Mouse (Mus musculus) MEL (cell line): Measurements from ENCODE around the gene Kif5c. TPM values are rescaled to one million over a fixed set of nuclear protein-coding genes. Genes with fewer than 3 reads are reported as not detected.

Experiments
- DNase-seq: peaks from one replicate; pipeline ENCODE4 v3.0.0; 2011; ENCODE audit warnings: low read depth, low spot score
- H3K27ac ChIP-seq: 2 replicates; pipeline ENCODE4 v1.5.1; 2012; ENCODE audit warnings: low read depth, mild to moderate bottlenecking, control low read depth, low read length, moderate library complexity; ENCODE audit not compliant: control insufficient read depth
- H3K27me3 ChIP-seq, 2 experiments: fragments of 150-350 bp in 1 of 2; sonication (generic) in 1 of 2; 2 replicates each; pipeline ENCODE4 v1.6.1; 2012; ENCODE audit warnings: low read length in 2 of 2, mild to moderate bottlenecking in 2 of 2, improper control_type of control experiment in 1 of 2, moderate library complexity in 1 of 2; ENCODE audit not compliant: insufficient read depth in 2 of 2, control insufficient read depth in 1 of 2
- H3K36me3 ChIP-seq, 2 experiments: 2 replicates each; pipeline ENCODE4 v1.6.1; 2012 to 2014; ENCODE audit warnings: low read length in 2 of 2, improper control_type of control experiment in 1 of 2, inconsistent platforms in 1 of 2, mild to moderate bottlenecking in 1 of 2; ENCODE audit not compliant: insufficient read depth in 2 of 2, control insufficient read depth in 1 of 2
- H3K4me1 ChIP-seq, 2 experiments: fragments of 150-350 bp in 1 of 2; sonication (generic) in 1 of 2; 2 replicates each; pipeline ENCODE4 v1.6.1; 2012; ENCODE audit warnings: low read length in 2 of 2, improper control_type of control experiment in 1 of 2, mild to moderate bottlenecking in 1 of 2; ENCODE audit not compliant: insufficient read depth in 2 of 2, control insufficient read depth in 1 of 2
- H3K4me3 ChIP-seq, 2 experiments: fragments of 150-350 bp in 1 of 2; sonication (generic) in 1 of 2; 2 replicates each; pipeline ENCODE4 v1.5.1; 2012; ENCODE audit warnings: low read depth in 2 of 2, low read length in 2 of 2, mild to moderate bottlenecking in 2 of 2, moderate library complexity in 2 of 2, control low read depth in 1 of 2, improper control_type of control experiment in 1 of 2; ENCODE audit not compliant: control insufficient read depth in 1 of 2, insufficient read depth in 1 of 2
- H3K79me2 ChIP-seq: 2 replicates; pipeline ENCODE4 v1.6.1; 2012; ENCODE audit warnings: mild to moderate bottlenecking, low read length, moderate library complexity; ENCODE audit not compliant: control insufficient read depth, poor library complexity, insufficient read depth
- H3K9ac ChIP-seq: 2 replicates; pipeline ENCODE4 v1.6.1; 2012; ENCODE audit warnings: low read depth, mild to moderate bottlenecking, control low read depth, low read length, moderate library complexity; ENCODE audit not compliant: control insufficient read depth, poor library complexity, severe bottlenecking
- H3K9me3 ChIP-seq: fragments of 150-350 bp; sonication (generic); replicated peaks from 2 replicates; pipeline ENCODE4 v1.6.1; 2012; ENCODE audit warnings: mild to moderate bottlenecking, low read length, improper control_type of control experiment, moderate library complexity; ENCODE audit not compliant: insufficient read depth
- BHLHE40 ChIP-seq: IDR thresholded peaks from 2 replicates; pipeline ENCODE4 v1.6.1; 2012; ENCODE audit warnings: low read depth, mild to moderate bottlenecking, inconsistent platforms, low read length, improper control_type of control experiment, borderline replicate concordance
- CHD1 ChIP-seq: IDR thresholded peaks from 2 replicates; pipeline ENCODE4 v1.6.1; 2012; ENCODE audit warnings: low read depth, mild to moderate bottlenecking, inconsistent platforms, low read length, improper control_type of control experiment
- CHD2 ChIP-seq: IDR thresholded peaks from 2 replicates; pipeline ENCODE4 v1.6.1; 2011; ENCODE audit warnings: low read length, improper control_type of control experiment
- CTCF ChIP-seq, 3 experiments: IDR thresholded peaks in 2 of 3; conservative IDR thresholded peaks in 1 of 3; 2 replicates each; pipeline ENCODE4 v1.5.1; 2011 to 2012; ENCODE audit warnings: low read length in 3 of 3, low read depth in 2 of 3, mild to moderate bottlenecking in 2 of 3, improper control_type of control experiment in 1 of 3, inconsistent platforms in 1 of 3, mixed read lengths in 1 of 3, moderate library complexity in 1 of 3; ENCODE audit not compliant: control insufficient read depth in 1 of 3, insufficient read depth in 1 of 3, poor library complexity in 1 of 3, severe bottlenecking in 1 of 3
- GABPA ChIP-seq: IDR thresholded peaks from 2 replicates; pipeline ENCODE4 v1.6.1; 2012; ENCODE audit warnings: low read depth, mild to moderate bottlenecking, inconsistent platforms, low read length, improper control_type of control experiment, moderate library complexity
- HCFC1 ChIP-seq: IDR thresholded peaks from 2 replicates; pipeline ENCODE4 v1.6.1; 2012; ENCODE audit warnings: low read depth, mild to moderate bottlenecking, inconsistent platforms, low read length, improper control_type of control experiment, moderate library complexity
- JUND ChIP-seq: IDR thresholded peaks from 2 replicates; pipeline ENCODE4 v1.6.1; 2011; ENCODE audit warnings: low read depth, mild to moderate bottlenecking, improper control_type of control experiment, low read length
- MEF2A ChIP-seq: IDR thresholded peaks from 2 replicates; pipeline ENCODE4 v1.6.1; 2014; ENCODE audit warnings: low read depth, mild to moderate bottlenecking, inconsistent platforms, low read length, improper control_type of control experiment; ENCODE audit not compliant: poor library complexity, insufficient replicate concordance, severe bottlenecking; ENCODE audit errors: extremely low read depth
- MXI1 ChIP-seq: IDR thresholded peaks from 2 replicates; pipeline ENCODE4 v1.6.1; 2011; ENCODE audit warnings: mild to moderate bottlenecking, low read depth, low read length, improper control_type of control experiment
- MYB ChIP-seq: IDR thresholded peaks from 2 replicates; pipeline ENCODE4 v1.6.1; 2011; ENCODE audit warnings: mild to moderate bottlenecking, low read depth, low read length, improper control_type of control experiment
- MYC ChIP-seq: IDR thresholded peaks from 2 replicates; pipeline ENCODE4 v1.6.1; 2011; ENCODE audit warnings: low read depth, mild to moderate bottlenecking, low read length, improper control_type of control experiment, moderate library complexity
- NELFE ChIP-seq: IDR thresholded peaks from 2 replicates; pipeline ENCODE4 v1.6.1; 2011; ENCODE audit warnings: low read depth, low read length, improper control_type of control experiment
- NRF1 ChIP-seq: IDR thresholded peaks from 2 replicates; pipeline ENCODE4 v1.6.1; 2014; ENCODE audit warnings: low read depth, mild to moderate bottlenecking, inconsistent platforms, low read length, improper control_type of control experiment, moderate library complexity; ENCODE audit not compliant: poor library complexity, insufficient read depth, severe bottlenecking
- POLR2A ChIP-seq, 2 experiments: IDR thresholded peaks; 2 replicates each; pipeline ENCODE4 v1.6.1; 2011 to 2012; ENCODE audit warnings: low read length in 2 of 2, mild to moderate bottlenecking in 2 of 2, control low read depth in 1 of 2, improper control_type of control experiment in 1 of 2, low read depth in 1 of 2, moderate library complexity in 1 of 2; ENCODE audit not compliant: control insufficient read depth in 1 of 2, insufficient read depth in 1 of 2, poor library complexity in 1 of 2
- POLR2AphosphoS2 ChIP-seq: IDR thresholded peaks from 2 replicates; pipeline ENCODE4 v1.6.1; 2011; ENCODE audit warnings: low read length, improper control_type of control experiment
- POLR2AphosphoS5 ChIP-seq: IDR thresholded peaks from 2 replicates; pipeline ENCODE4 v1.6.1; 2012; ENCODE audit warnings: low read depth, borderline replicate concordance, mild to moderate bottlenecking, inconsistent platforms, low read length, moderate library complexity, mixed read lengths
- RAD21 ChIP-seq: IDR thresholded peaks from 2 replicates; pipeline ENCODE4 v1.6.1; 2011; ENCODE audit warnings: mild to moderate bottlenecking, low read depth, low read length, improper control_type of control experiment
- SIN3A ChIP-seq: IDR thresholded peaks from 2 replicates; pipeline ENCODE4 v1.6.1; 2012; ENCODE audit warnings: low read length, improper control_type of control experiment, inconsistent platforms
- SMC3 ChIP-seq: IDR thresholded peaks from 2 replicates; pipeline ENCODE4 v1.6.1; 2011; ENCODE audit warnings: low read depth, low read length, improper control_type of control experiment
- TBP ChIP-seq: IDR thresholded peaks from 2 replicates; pipeline ENCODE4 v1.8.0; 2011; ENCODE audit warnings: low read depth, low read length, improper control_type of control experiment
- TCF12 ChIP-seq: IDR thresholded peaks from 2 replicates; pipeline ENCODE4 v1.6.1; 2014; ENCODE audit warnings: low read depth, mild to moderate bottlenecking, inconsistent platforms, low read length, improper control_type of control experiment, moderate library complexity
- UBTF ChIP-seq: IDR thresholded peaks from 2 replicates; pipeline ENCODE4 v1.6.1; 2012; ENCODE audit warnings: low read depth, mild to moderate bottlenecking, inconsistent platforms, low read length, improper control_type of control experiment, moderate library complexity, borderline replicate concordance; ENCODE audit not compliant: insufficient read depth
- USF2 ChIP-seq, 2 experiments: IDR thresholded peaks; 2 replicates each; pipeline ENCODE4 v1.6.1; 2011 to 2012; ENCODE audit warnings: improper control_type of control experiment in 2 of 2, low read length in 2 of 2, borderline replicate concordance in 1 of 2, inconsistent platforms in 1 of 2, low read depth in 1 of 2, mild to moderate bottlenecking in 1 of 2; ENCODE audit not compliant: insufficient read depth in 1 of 2
- ZMIZ1 ChIP-seq: IDR thresholded peaks from 2 replicates; pipeline ENCODE4 v1.6.1; 2012; ENCODE audit warnings: low read depth, mild to moderate bottlenecking, inconsistent platforms, low read length, improper control_type of control experiment, moderate library complexity
- ZNF384 ChIP-seq: IDR thresholded peaks from 2 replicates; pipeline ENCODE4 v1.6.1; 2012; ENCODE audit warnings: low read depth, mild to moderate bottlenecking, inconsistent platforms, low read length, improper control_type of control experiment
- polyA plus RNA-seq, 2 experiments: library from polyadenylated mRNA; stranded (reverse) in 1 of 2; unstranded in 1 of 2; fragments of >175 nt in 1 of 2; fragments of >200 nt in 1 of 2; gene quantifications; 2 replicates each; pipeline versions ENCODE4 v1.2.1 to v1.2.4; 2012; ENCODE audit warnings: low replicate concordance in 2 of 2, low read depth in 1 of 2; ENCODE audit not compliant: insufficient read length in 2 of 2, insufficient read depth in 1 of 2, missing spikeins in 1 of 2
- total RNA-seq: library from RNA; depleted of rRNA; stranded (reverse); fragments of 300-350 nt; gene quantifications from 2 replicates; pipeline ENCODE4 v1.2.3, GENCODE M21; 2012

The Kif5c gene
- total and polyA plus RNA-seq, 3 experiments: 0.26 to 0.39 TPM; not detected in 1

DNA sequence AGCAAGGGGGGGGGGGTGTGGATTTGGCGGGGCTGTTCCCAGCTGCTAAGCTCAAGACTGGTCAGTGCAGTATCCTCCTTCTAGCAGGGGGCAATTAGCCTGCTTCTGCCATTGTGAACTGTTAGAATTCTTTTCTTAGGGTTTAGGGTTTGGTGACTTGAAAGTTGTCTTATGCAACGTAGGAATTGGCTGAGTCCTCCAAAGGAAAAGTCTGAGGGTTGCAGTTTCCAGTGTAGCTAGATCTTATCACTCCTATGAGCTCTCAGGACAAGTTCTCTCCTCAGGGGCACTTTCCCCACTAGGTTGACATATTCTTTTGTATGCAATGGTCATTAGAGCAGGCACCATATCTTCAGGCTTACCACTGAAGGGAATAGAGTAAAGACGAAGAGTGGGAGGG lies 169.5 kb downstream of the Kif5c start:
- no peak overlapping the region for H3K4me3 ChIP-seq
- H3K27me3 ChIP-seq: no peaks in the 10 kb centered on the region
- no peak for TF ChIP-seq TBP
- no peak for TF ChIP-seq USF2 (IDR thresholded peaks at IDR 0.05; ENCODE audit: borderline replicate concordance in 1 of 2, insufficient read depth in 1 of 2, low read depth in 1 of 2, low read length in 2 of 2)
- no peak for TF ChIP-seq SIN3A
- no peak for TF ChIP-seq MEF2A
- no peak for TF ChIP-seq BHLHE40
- TF ChIP-seq UBTF: no peak
- no peak for TF ChIP-seq GABPA
- TF ChIP-seq RAD21: no peak
- no peak for TF ChIP-seq SMC3
- TF ChIP-seq NELFE: no peak
- no peak for TF ChIP-seq MXI1
- no peak for TF ChIP-seq JUND
- TF ChIP-seq CTCF (IDR thresholded peaks at IDR 0.05 in 2 of 3, conservative IDR thresholded peaks at IDR 0.05 in 1 of 3; ENCODE audit: control insufficient read depth in 1 of 3, insufficient read depth in 1 of 3, low read depth in 2 of 3, low read length in 3 of 3, poor library complexity in 1 of 3, severe bottlenecking in 1 of 3): no peak
- TF ChIP-seq CHD1: no peak
- TF ChIP-seq ZMIZ1: no peak
- no peak for TF ChIP-seq MYB
- no peak for TF ChIP-seq POLR2A (IDR thresholded peaks at IDR 0.05; ENCODE audit: control insufficient read depth in 1 of 2, insufficient read depth in 1 of 2, low read depth in 1 of 2, low read length in 2 of 2, poor library complexity in 1 of 2)
- no peaks in the 10 kb centered on the region for H3K9me3 ChIP-seq
- no peaks in the 10 kb centered on the region for H3K4me1 ChIP-seq
- H3K9ac ChIP-seq: no peak overlapping the region
- no peak overlapping the region for H3K27ac ChIP-seq
- H3K79me2 ChIP-seq: no peaks in the 10 kb centered on the region
- DNase-seq: no peak
- H3K36me3 ChIP-seq: no peaks in the 10 kb centered on the region

- H3K27ac ChIP-seq: no peak overlapping the region
- no peak for DNase-seq
- no peaks in the 10 kb centered on the region for H3K27me3 ChIP-seq
- no peaks in the 10 kb centered on the region for H3K79me2 ChIP-seq
- H3K36me3 ChIP-seq: no peaks in the 10 kb centered on the region
- H3K9ac ChIP-seq: no peak overlapping the region
- no peaks in the 10 kb centered on the region for H3K9me3 ChIP-seq
- H3K4me3 ChIP-seq: no peak overlapping the region
- H3K4me1 ChIP-seq: no peaks in the 10 kb centered on the region
- no peak for TF ChIP-seq MEF2A
- no peak for TF ChIP-seq HCFC1
- TF ChIP-seq POLR2AphosphoS5: no peak
- no peak for TF ChIP-seq CHD1
- TF ChIP-seq NELFE: no peak
- TF ChIP-seq CHD2: no peak
- no peak for TF ChIP-seq POLR2AphosphoS2
- TF ChIP-seq ZNF384: no peak
- no peak for TF ChIP-seq SIN3A
- no peak for TF ChIP-seq TCF12
- no peak for TF ChIP-seq MYC
- TF ChIP-seq GABPA: no peak
- no peak for TF ChIP-seq NRF1
- TF ChIP-seq SMC3: no peak
- TF ChIP-seq JUND: no peak
- TF ChIP-seq USF2 (IDR thresholded peaks at IDR 0.05; ENCODE audit: borderline replicate concordance in 1 of 2, insufficient read depth in 1 of 2, low read depth in 1 of 2, low read length in 2 of 2): no peak
- TF ChIP-seq, all 39 proteins: peak for 0
These were observed 170.0 kb downstream of the Kif5c start for GRCm38 (mm10) chr2:49789078-49789477.
